Mouse (Mus musculus) heart, embryonic 15.5 days (tissue): Measurements from ENCODE around the gene Fam178b. TPM values are rescaled to one million over a fixed set of nuclear protein-coding genes. Genes with fewer than 3 reads are reported as not detected.

Experiments
- ATAC-seq: fragments of 200-750 bp; cut with Nextera tagmentation; replicated peaks from 2 replicates; pipeline ENCODE4 v1.8.0; 2017; ENCODE audit warnings: low read depth, moderate TSS enrichment; ENCODE audit not compliant: insufficient number of reproducible peaks, insufficient read depth, low FRiP score
- H3K27ac ChIP-seq: fragments of 300-500 bp; sonication (generic); 2 replicates; pipeline ENCODE4 v1.5.1; 2015; ENCODE audit warnings: mild to moderate bottlenecking, inconsistent platforms
- H3K27me3 ChIP-seq: fragments of 300-500 bp; sonication (generic); 2 replicates; pipeline ENCODE4 v1.6.1; 2015; ENCODE audit warnings: inconsistent platforms
- H3K36me3 ChIP-seq: fragments of 300-500 bp; sonication (generic); 2 replicates; pipeline ENCODE4 v1.6.1; 2015; ENCODE audit warnings: mild to moderate bottlenecking, inconsistent platforms
- H3K4me1 ChIP-seq: fragments of 300-500 bp; sonication (generic); replicated peaks from 2 replicates; pipeline ENCODE4 v1.6.1; 2015; ENCODE audit warnings: inconsistent platforms
- H3K4me2 ChIP-seq: fragments of 300-500 bp; sonication (generic); 2 replicates; pipeline ENCODE4 v1.6.1; 2015; ENCODE audit warnings: inconsistent platforms, mild to moderate bottlenecking, moderate library complexity
- H3K4me3 ChIP-seq: fragments of 300-500 bp; sonication (generic); 2 replicates; pipeline ENCODE4 v1.5.1; 2015; ENCODE audit warnings: mild to moderate bottlenecking, inconsistent platforms
- H3K9ac ChIP-seq: fragments of 300-500 bp; sonication (generic); 2 replicates; pipeline ENCODE4 v1.6.1; 2015; ENCODE audit warnings: mild to moderate bottlenecking, inconsistent platforms
- H3K9me3 ChIP-seq: fragments of 300-500 bp; sonication (generic); replicated peaks from 2 replicates; pipeline ENCODE4 v1.6.1; 2016; ENCODE audit warnings: inconsistent platforms
- WGBS: fragments of 180-500 bp; shearing (Covaris S2); methylation state at CpG from one replicate; pipeline ENCODE4 v1.1.7; 2015; ENCODE audit warnings: mixed read lengths; 5-methylcytosine and 5-hydroxymethylcytosine counted together
- polyA plus RNA-seq: library from polyadenylated mRNA; unstranded; fragments of >200 nt; fragmentation: Nextera tagmentation; extraction: Ambion mirVana; gene quantifications from 2 replicates; pipeline ENCODE4 v1.2.1, GENCODE M21; 2015

Gene Fam178b
- polyA plus RNA-seq, 1 experiment from 2014 or later = 0.68 TPM

- ATAC-seq = no peak
- Histone ChIP-seq H3K36me3 (no peaks in the 10 kb centered on the region), H3K4me1 (peaks cover 22% of the 10 kb centered on the region), H3K27ac (no peak overlapping the region), H3K9ac (no peak overlapping the region), H3K9me3 (no peaks in the 10 kb centered on the region), H3K4me3 (no peak overlapping the region), H3K27me3 (no peaks in the 10 kb centered on the region), H3K4me2 (no peak overlapping the region)
- 74% methylated on average over 2 of the region's 2 CpGs for WGBS
Measured at GRCm38 (mm10) chr1:36598411-36598810, 84.6 kb downstream of the Fam178b start.

DNA sequence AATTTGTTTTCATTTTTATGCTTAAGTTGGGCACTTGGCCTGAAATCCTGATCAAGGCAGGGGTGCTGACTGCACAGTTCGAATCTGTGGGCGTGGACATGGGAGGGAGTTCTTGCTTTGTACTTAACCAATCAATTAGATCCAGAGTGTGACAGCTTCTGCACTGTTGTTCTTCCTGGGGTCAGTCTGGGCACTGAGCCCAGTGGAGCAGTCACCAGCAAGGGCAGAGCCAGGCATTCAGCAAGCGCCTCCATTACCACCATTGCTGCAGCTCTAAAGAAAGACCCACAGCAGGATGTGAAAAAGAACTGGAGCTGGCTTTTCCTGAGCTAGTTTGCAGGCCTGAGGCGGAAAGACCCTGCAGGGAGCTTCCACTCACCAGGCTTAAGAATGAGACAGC, 86.9 kb downstream of the Fam178b start:
- Histone ChIP-seq H3K4me2 (peak overlapping the region; percentile 42; the same call in 1 of the 2 replicates), H3K27me3 (no peaks in the 10 kb centered on the region), H3K27ac (peak overlapping the region; percentile 85), H3K4me1 (peaks cover 31% of the 10 kb centered on the region), H3K36me3 (no peaks in the 10 kb centered on the region), H3K9me3 (no peaks in the 10 kb centered on the region), H3K9ac (no peak overlapping the region; the same call in 1 of the 2 replicates), H3K4me3 (peak overlapping the region; percentile 24; the same call in 1 of the 2 replicates)
- peak; percentile 82 for ATAC-seq
- 38% methylated on average over 4 of the region's 4 CpGs for WGBS

GRCm38 (mm10) chr1:36595167-36595931, 87.6 kb downstream of the Fam178b start:
- H3K36me3 ChIP-seq = no peaks in the 10 kb centered on the region
- H3K9ac ChIP-seq = no peak overlapping the region
- H3K9me3 ChIP-seq = no peaks in the 10 kb centered on the region
- H3K27me3 ChIP-seq = no peaks in the 10 kb centered on the region
- H3K4me1 ChIP-seq = peaks cover 39% of the 10 kb centered on the region
- 41% methylated on average over 10 of the region's 10 CpGs for WGBS
- H3K4me3 ChIP-seq = no peak overlapping the region
- H3K4me2 ChIP-seq = no peak overlapping the region
- ATAC-seq = no peak
- peak overlapping the region; percentile 85 for H3K27ac ChIP-seq

GRCm38 (mm10) chr1:36593099-36593498, 89.9 kb downstream of the Fam178b start:
- 56% methylated on average over 1 of the region's 1 CpGs for WGBS
- H3K27ac ChIP-seq = no peak overlapping the region
- peaks cover 59% of the 10 kb centered on the region for H3K4me1 ChIP-seq

DNA sequence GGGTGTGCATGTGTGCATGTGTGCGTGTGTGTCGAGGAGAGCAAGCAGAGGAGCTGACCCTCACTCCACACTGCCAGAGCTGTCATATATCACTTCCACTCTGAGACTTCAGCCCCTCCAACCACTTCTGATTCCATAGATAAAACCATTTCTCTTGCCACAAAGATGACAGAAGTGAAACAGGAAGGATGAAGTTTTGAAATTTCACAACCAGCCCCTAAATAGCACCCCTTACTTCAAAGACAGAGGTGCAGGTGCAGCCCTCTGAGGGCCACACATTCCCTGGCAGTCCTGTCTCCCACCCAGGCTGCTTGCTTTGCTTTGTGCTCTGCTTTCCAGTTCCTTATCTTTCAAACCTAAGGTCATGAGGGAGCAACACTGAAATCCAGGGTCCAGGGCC, 91.6 kb downstream of the Fam178b start:
- Histone ChIP-seq H3K27ac (no peak overlapping the region), H3K9ac (no peak overlapping the region), H3K4me3 (no peak overlapping the region), H3K4me2 (no peak overlapping the region), H3K4me1 (peaks cover 59% of the 10 kb centered on the region), H3K36me3 (no peaks in the 10 kb centered on the region), H3K9me3 (no peaks in the 10 kb centered on the region), H3K27me3 (no peaks in the 10 kb centered on the region)
- ATAC-seq = no peak
- 35% methylated on average over 2 of the region's 2 CpGs for WGBS

More at GRCm38 (mm10) chr1:36593099-36593498, 89.9 kb downstream of the Fam178b start:
- H3K9ac ChIP-seq = no peak overlapping the region
- no peak overlapping the region for H3K4me3 ChIP-seq
- no peaks in the 10 kb centered on the region for H3K36me3 ChIP-seq
- H3K4me2 ChIP-seq = no peak overlapping the region
- H3K9me3 ChIP-seq = no peaks in the 10 kb centered on the region
- no peak for ATAC-seq
- no peaks in the 10 kb centered on the region for H3K27me3 ChIP-seq

GRCm38 (mm10) chr1:36590664-36591063, 92.3 kb downstream of the Fam178b start:
- Histone ChIP-seq H3K9ac (no peak overlapping the region), H3K4me2 (no peak overlapping the region), H3K27ac (peak overlapping the region; percentile 12; the same call in 1 of the 2 replicates), H3K4me1 (peaks cover 52% of the 10 kb centered on the region), H3K9me3 (no peaks in the 10 kb centered on the region), H3K27me3 (no peaks in the 10 kb centered on the region), H3K4me3 (no peak overlapping the region), H3K36me3 (no peaks in the 10 kb centered on the region)
- WGBS = 72% methylated on average over 9 of the region's 9 CpGs
- no peak for ATAC-seq

GRCm38 (mm10) chr1:36589486-36589885, 93.5 kb downstream of the Fam178b start:
- Histone ChIP-seq H3K9ac (no peak overlapping the region), H3K9me3 (no peaks in the 10 kb centered on the region), H3K36me3 (no peaks in the 10 kb centered on the region), H3K27me3 (no peaks in the 10 kb centered on the region), H3K4me3 (no peak overlapping the region), H3K4me2 (no peak overlapping the region), H3K27ac (peak overlapping the region; percentile 66), H3K4me1 (peaks cover 48% of the 10 kb centered on the region)
- 22% methylated on average over 6 of the region's 6 CpGs for WGBS
- peak; percentile 76 for ATAC-seq

DNA sequence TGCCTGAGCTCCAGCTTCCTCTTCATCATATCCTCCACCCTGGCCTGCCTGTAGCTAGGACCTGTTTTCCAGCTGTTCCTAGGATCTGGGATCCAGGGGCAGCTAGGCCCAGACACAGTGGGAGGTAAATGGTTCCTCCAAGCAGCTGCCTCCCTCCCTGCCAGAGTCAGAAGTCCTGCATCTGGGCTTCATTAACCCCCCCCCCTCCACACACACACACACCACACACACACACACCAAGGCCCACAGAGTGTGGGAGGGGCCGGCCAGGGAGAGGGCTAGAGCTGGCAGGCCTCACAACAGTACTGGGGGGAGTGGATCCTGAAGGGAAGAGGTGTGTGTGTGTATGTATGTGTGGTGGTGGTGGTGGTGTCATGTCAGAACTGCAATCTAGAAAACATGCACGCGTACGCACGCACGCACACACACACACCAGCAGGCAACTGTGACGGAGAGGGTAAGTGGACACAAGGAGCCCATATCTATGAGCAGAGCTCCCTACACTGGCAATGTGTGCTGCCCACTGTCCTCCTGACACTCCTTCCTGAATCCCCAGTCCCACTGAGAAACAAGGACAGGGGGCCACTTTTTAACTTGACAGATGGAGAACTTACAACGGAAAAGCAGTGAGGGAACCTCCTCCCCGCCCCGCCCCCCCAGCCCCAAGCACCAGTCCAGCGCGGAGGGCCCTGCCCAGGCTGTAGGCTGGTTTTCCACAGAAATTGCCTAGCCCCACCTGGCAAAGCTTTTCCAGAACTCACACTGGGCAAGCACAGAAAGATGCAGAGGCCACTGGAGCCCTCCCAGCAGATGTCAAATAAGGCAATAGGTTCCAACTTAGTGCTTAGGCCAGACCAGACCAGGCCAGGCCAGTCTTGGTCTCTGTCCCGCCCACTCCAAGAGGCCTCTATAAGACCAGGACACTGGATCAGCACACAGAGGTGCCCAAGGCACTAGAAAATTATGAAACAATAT, 94.2 kb downstream of the Fam178b start:
- H3K4me1 ChIP-seq = peaks cover 56% of the 10 kb centered on the region
- H3K9me3 ChIP-seq = no peaks in the 10 kb centered on the region
- peak overlapping the region; percentile 66 for H3K27ac ChIP-seq
- no peaks in the 10 kb centered on the region for H3K36me3 ChIP-seq
- H3K4me3 ChIP-seq = no peak overlapping the region
- ATAC-seq = 0 out of 2 replicates have a peak, but pooled peaks have one; percentile 34
- no peak overlapping the region for H3K4me2 ChIP-seq
- WGBS = 55% methylated on average over 13 of the region's 13 CpGs
- no peak overlapping the region for H3K9ac ChIP-seq
- H3K27me3 ChIP-seq = no peaks in the 10 kb centered on the region

- no peak overlapping the region for H3K4me2 ChIP-seq
- WGBS = 91% methylated on average over 6 of the region's 6 CpGs
- H3K36me3 ChIP-seq = no peaks in the 10 kb centered on the region
- H3K4me1 ChIP-seq = peaks cover 62% of the 10 kb centered on the region
- H3K4me3 ChIP-seq = no peak overlapping the region
- H3K27me3 ChIP-seq = no peaks in the 10 kb centered on the region
- H3K9ac ChIP-seq = no peak overlapping the region
- no peaks in the 10 kb centered on the region for H3K9me3 ChIP-seq
- H3K27ac ChIP-seq = no peak overlapping the region; the same call in 1 of the 2 replicates
- ATAC-seq = no peak
Measured at GRCm38 (mm10) chr1:36587860-36588259, 95.1 kb downstream of the Fam178b start.

GRCm38 (mm10) chr1:36586288-36586687, 96.7 kb downstream of the Fam178b start:
- H3K9me3 ChIP-seq = no peaks in the 10 kb centered on the region
- no peak for ATAC-seq
- H3K4me1 ChIP-seq = peaks cover 58% of the 10 kb centered on the region
- no peak overlapping the region for H3K4me3 ChIP-seq
- H3K36me3 ChIP-seq = no peaks in the 10 kb centered on the region
- no peaks in the 10 kb centered on the region for H3K27me3 ChIP-seq
- no peak overlapping the region for H3K27ac ChIP-seq
- H3K4me2 ChIP-seq = no peak overlapping the region
- 57% methylated on average over 4 of the region's 4 CpGs for WGBS
- no peak overlapping the region for H3K9ac ChIP-seq

DNA sequence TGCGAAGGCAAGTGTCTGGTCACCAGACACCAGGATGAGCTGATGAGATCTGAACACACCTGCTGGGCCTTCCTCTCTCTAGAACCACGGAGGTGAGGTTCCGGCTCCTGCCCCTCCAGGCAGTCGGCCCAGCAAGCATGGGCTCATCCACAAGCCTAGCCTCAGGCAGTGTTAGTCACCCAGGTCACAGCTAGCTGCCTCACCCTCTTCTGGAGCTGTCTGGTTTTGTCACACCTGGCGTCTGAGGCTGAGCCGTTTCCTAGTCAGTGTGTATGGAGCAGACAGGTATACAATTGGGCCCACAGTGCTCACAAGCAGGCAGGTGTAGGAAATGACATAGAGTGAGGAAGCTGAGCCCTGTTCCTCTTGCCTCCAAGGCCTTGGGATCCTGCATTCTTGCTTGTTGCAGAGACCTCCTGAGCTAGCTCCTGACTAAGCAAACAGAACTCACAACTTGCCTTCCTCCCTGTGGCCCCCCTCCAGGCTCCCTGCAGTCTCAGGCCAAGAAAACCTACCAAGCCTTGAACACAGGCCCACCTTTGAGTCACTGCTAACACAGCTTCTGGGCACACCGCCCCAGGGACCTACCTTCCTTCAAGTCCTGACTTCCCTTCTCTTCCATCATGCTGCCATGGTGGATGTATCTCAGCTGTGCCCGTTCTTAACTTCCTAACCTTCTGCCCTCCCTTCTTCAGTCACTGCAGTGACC, 99.4 kb downstream of the Fam178b start:
- H3K9ac ChIP-seq = no peak overlapping the region
- no peaks in the 10 kb centered on the region for H3K27me3 ChIP-seq
- H3K9me3 ChIP-seq = no peaks in the 10 kb centered on the region
- H3K4me2 ChIP-seq = no peak overlapping the region
- WGBS = 80% methylated on average over 8 of the region's 8 CpGs
- no peak for ATAC-seq
- H3K4me1 ChIP-seq = peaks cover 56% of the 10 kb centered on the region
- H3K36me3 ChIP-seq = no peaks in the 10 kb centered on the region
- no peak overlapping the region for H3K4me3 ChIP-seq
- H3K27ac ChIP-seq = peak overlapping the region; percentile 43; the same call in 1 of the 2 replicates
